Mouse (Mus musculus): ENCODE data around the gene Ddx54. TPM values are rescaled to one million over a fixed set of nuclear protein-coding genes. Genes with fewer than 3 reads are reported as not detected.

The Ddx54 gene
- total RNA-seq, 1 experiment = 90.7 TPM

DNA sequence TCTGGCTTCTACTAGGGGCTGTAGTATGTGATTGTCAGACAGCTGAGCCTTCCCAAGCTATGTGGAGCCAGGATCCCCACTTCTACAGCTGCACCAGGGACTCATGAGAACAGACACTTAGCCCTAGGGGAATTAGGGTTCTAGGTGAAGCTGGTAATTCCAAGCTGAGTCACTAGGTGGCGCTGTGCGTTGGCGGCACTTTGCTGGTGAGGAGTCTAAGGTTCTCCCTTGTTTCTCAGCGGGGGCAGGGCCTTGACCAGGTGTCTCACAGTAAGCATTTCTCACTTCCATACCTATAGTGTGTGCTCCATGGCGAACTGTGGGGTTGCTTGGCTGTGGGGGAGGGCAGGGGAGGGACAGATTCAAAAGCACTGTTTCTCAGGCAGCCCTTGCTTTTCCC lies 6.7 kb downstream of the Ddx54 start:
- Histone ChIP-seq H3K27ac (ENCODE audit: insufficient read depth, low read depth, low read length, poor library complexity, severe bottlenecking) (peak overlapping the region; percentile 45; the same call in 1 of the 2 replicates), H3K36me3 (ENCODE audit: control insufficient read depth, insufficient read depth, low read length, poor library complexity, severe bottlenecking) (peaks cover 69% of the 10 kb centered on the region), H3K9me3 (ENCODE audit: control insufficient read depth, insufficient read depth, low read depth, low read length) (no peaks in the 10 kb centered on the region), H3K4me1 (ENCODE audit: control insufficient read depth in 2 of 2, insufficient read depth in 2 of 2, low read length in 2 of 2, poor library complexity in 1 of 2) (peaks cover 7 to 30% of the 10 kb centered on the region in 2 experiments; a peak in 1 of 4 replicates), H3K9ac (ENCODE audit: insufficient read depth, low read depth, low read length, poor library complexity, severe bottlenecking) (no peak overlapping the region), H3K4me3 (ENCODE audit: insufficient read depth in 1 of 2, low read depth in 1 of 2, low read length in 2 of 2, poor library complexity in 1 of 2, severe bottlenecking in 1 of 2) (no peak overlapping the region)
- in situ Hi-C loops (cut with MboI; ENCODE audit: low sequenced_read_pairs in 2 of 2, unreplicated experiment in 2 of 2) = no loop called here
- no peak for TF ChIP-seq MAFK (IDR thresholded peaks at IDR 0.05; ENCODE audit: insufficient read depth, low read depth, low read length)
- no peak for TF ChIP-seq ZNF384 (IDR thresholded peaks at IDR 0.05; ENCODE audit: low read depth, low read length)
- no peak for TF ChIP-seq HCFC1 (IDR thresholded peaks at IDR 0.05; ENCODE audit: borderline replicate concordance, insufficient read depth, low read length)
- no peak for TF ChIP-seq CHD2 (IDR thresholded peaks at IDR 0.05; ENCODE audit: low read depth, low read length)
- TF ChIP-seq ZC3H11A (IDR thresholded peaks at IDR 0.05; ENCODE audit: borderline replicate concordance, low read depth, low read length) = 0 out of 2 replicates have a peak, but pooled peaks have one; percentile 23
- peak; percentile 78 for DNase-seq (ENCODE audit: low read depth, low spot score)

GRCm38 (mm10) chr5:120620375-120621077 lies 8.0 kb downstream of the Ddx54 start:
- in situ Hi-C loops (cut with MboI; ENCODE audit: low sequenced_read_pairs in 2 of 2, unreplicated experiment in 2 of 2) = loop anchor here in 1 of 2 experiments (10.0 kb wide), 1 partner anchor 114 kb away; no protein-coding TSS in a partner anchor
- H3K36me3 ChIP-seq (ENCODE audit: control insufficient read depth, insufficient read depth, low read length, poor library complexity, severe bottlenecking) = peaks cover 80% of the 10 kb centered on the region
- H3K9me3 ChIP-seq (ENCODE audit: control insufficient read depth, insufficient read depth, low read depth, low read length) = no peaks in the 10 kb centered on the region
- TF ChIP-seq MAFK (IDR thresholded peaks at IDR 0.05; ENCODE audit: insufficient read depth, low read depth, low read length) (no peak), ZC3H11A (IDR thresholded peaks at IDR 0.05; ENCODE audit: borderline replicate concordance, low read depth, low read length) (peak; percentile 52; the same call in 1 of the 2 replicates)
- peaks cover 7 to 28% of the 10 kb centered on the region in 2 experiments; a peak in 1 of 4 replicates for H3K4me1 ChIP-seq (ENCODE audit: control insufficient read depth in 2 of 2, insufficient read depth in 2 of 2, low read length in 2 of 2, poor library complexity in 1 of 2)
- H3K27ac ChIP-seq (ENCODE audit: insufficient read depth, low read depth, low read length, poor library complexity, severe bottlenecking) = no peak overlapping the region
- no peak overlapping the region for H3K4me3 ChIP-seq (ENCODE audit: insufficient read depth in 1 of 2, low read depth in 1 of 2, low read length in 2 of 2, poor library complexity in 1 of 2, severe bottlenecking in 1 of 2)
- peak; percentile 88 for DNase-seq (ENCODE audit: low read depth, low spot score)
- H3K9ac ChIP-seq (ENCODE audit: insufficient read depth, low read depth, low read length, poor library complexity, severe bottlenecking) = no peak overlapping the region

DNA sequence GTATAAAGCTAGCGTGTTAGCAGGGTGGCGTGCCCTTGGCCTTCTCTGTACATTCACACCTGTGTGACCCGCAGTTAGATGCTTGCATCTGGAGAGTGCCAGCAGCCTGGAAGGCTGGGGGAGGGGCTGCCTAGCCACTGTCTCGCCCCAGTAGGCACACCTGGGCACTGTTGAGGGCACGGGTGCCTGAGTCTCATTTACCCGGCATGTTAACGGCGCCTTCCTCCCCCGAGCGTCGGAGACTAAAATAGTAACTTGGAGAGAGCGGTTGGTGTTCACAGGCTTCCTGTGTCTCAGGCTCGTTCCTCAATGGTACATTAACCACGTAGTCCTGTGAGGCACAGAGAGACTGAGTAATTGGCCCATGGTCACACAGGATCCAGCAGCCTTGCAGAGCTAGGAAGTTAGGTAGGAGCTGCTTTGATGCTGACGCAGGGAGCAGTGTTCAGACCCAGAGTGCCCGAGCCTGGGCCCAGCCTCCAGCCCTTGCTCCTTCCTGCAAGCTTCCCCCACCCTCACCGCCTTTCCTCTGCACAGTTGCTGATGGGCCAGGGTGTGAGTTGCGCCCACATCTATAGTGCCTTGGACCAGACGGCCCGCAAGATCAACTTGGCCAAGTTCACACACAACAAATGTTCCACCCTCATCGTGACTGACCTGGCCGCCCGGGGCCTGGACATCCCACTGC lies 8.7 kb downstream of the Ddx54 start:
- Histone ChIP-seq H3K27ac (ENCODE audit: insufficient read depth, low read depth, low read length, poor library complexity, severe bottlenecking) (no peak overlapping the region), H3K9me3 (ENCODE audit: control insufficient read depth, insufficient read depth, low read depth, low read length) (no peaks in the 10 kb centered on the region), H3K4me3 (ENCODE audit: insufficient read depth in 1 of 2, low read depth in 1 of 2, low read length in 2 of 2, poor library complexity in 1 of 2, severe bottlenecking in 1 of 2) (no peak overlapping the region), H3K4me1 (ENCODE audit: control insufficient read depth in 2 of 2, insufficient read depth in 2 of 2, low read length in 2 of 2, poor library complexity in 1 of 2) (peaks cover 7 to 28% of the 10 kb centered on the region in 2 experiments; a peak in 1 of 4 replicates), H3K9ac (ENCODE audit: insufficient read depth, low read depth, low read length, poor library complexity, severe bottlenecking) (no peak overlapping the region), H3K36me3 (ENCODE audit: control insufficient read depth, insufficient read depth, low read length, poor library complexity, severe bottlenecking) (peaks cover 86% of the 10 kb centered on the region)
- in situ Hi-C loops (cut with MboI; ENCODE audit: low sequenced_read_pairs in 2 of 2, unreplicated experiment in 2 of 2) = loop anchor here in 1 of 2 experiments (10.0 kb wide), 1 partner anchor 114 kb away; no protein-coding TSS in a partner anchor
- TF ChIP-seq CHD2 (IDR thresholded peaks at IDR 0.05; ENCODE audit: low read depth, low read length) (no peak), MAFK (IDR thresholded peaks at IDR 0.05; ENCODE audit: insufficient read depth, low read depth, low read length) (no peak), ZNF384 (IDR thresholded peaks at IDR 0.05; ENCODE audit: low read depth, low read length) (no peak), HCFC1 (IDR thresholded peaks at IDR 0.05; ENCODE audit: borderline replicate concordance, insufficient read depth, low read length) (no peak), ZC3H11A (IDR thresholded peaks at IDR 0.05; ENCODE audit: borderline replicate concordance, low read depth, low read length) (no peak)
- DNase-seq (ENCODE audit: low read depth, low spot score) = no peak

- no peak overlapping the region for H3K27ac ChIP-seq (ENCODE audit: insufficient read depth, low read depth, low read length, poor library complexity, severe bottlenecking)
- H3K9me3 ChIP-seq (ENCODE audit: control insufficient read depth, insufficient read depth, low read depth, low read length) = no peaks in the 10 kb centered on the region
- TF ChIP-seq MAFK (IDR thresholded peaks at IDR 0.05; ENCODE audit: insufficient read depth, low read depth, low read length) = no peak
- TF ChIP-seq CHD2 (IDR thresholded peaks at IDR 0.05; ENCODE audit: low read depth, low read length) = no peak
- no peak for TF ChIP-seq HCFC1 (IDR thresholded peaks at IDR 0.05; ENCODE audit: borderline replicate concordance, insufficient read depth, low read length)
- TF ChIP-seq ZC3H11A (IDR thresholded peaks at IDR 0.05; ENCODE audit: borderline replicate concordance, low read depth, low read length) = no peak
- no peak for TF ChIP-seq ZNF384 (IDR thresholded peaks at IDR 0.05; ENCODE audit: low read depth, low read length)
- no peak for DNase-seq (ENCODE audit: low read depth, low spot score)
- in situ Hi-C loops (cut with MboI; ENCODE audit: low sequenced_read_pairs in 2 of 2, unreplicated experiment in 2 of 2) = loop anchor here in 1 of 2 experiments (10.0 kb wide), 1 partner anchor 113 kb away; no protein-coding TSS in a partner anchor
- peaks cover 8 to 30% of the 10 kb centered on the region in 2 experiments; a peak in 2 of 4 replicates for H3K4me1 ChIP-seq (ENCODE audit: control insufficient read depth in 2 of 2, insufficient read depth in 2 of 2, low read length in 2 of 2, poor library complexity in 1 of 2)
- peaks cover 85% of the 10 kb centered on the region for H3K36me3 ChIP-seq (ENCODE audit: control insufficient read depth, insufficient read depth, low read length, poor library complexity, severe bottlenecking)
- H3K9ac ChIP-seq (ENCODE audit: insufficient read depth, low read depth, low read length, poor library complexity, severe bottlenecking) = no peak overlapping the region
- H3K4me3 ChIP-seq (ENCODE audit: insufficient read depth in 1 of 2, low read depth in 1 of 2, low read length in 2 of 2, poor library complexity in 1 of 2, severe bottlenecking in 1 of 2) = no peak overlapping the region
These were observed 9.3 kb downstream of the Ddx54 start for GRCm38 (mm10) chr5:120621846-120622197.

Data from ES-E14 (cell line).